Mouse (Mus musculus): ENCODE results near the gene Capza2. TPM values are rescaled to one million over a fixed set of nuclear protein-coding genes. Genes with fewer than 3 reads are reported as not detected.
A peak's percentile ranks its signal among the peaks of the same experiment; 100 is the strongest.

Capza2 gene
- polyA plus RNA-seq, 1 experiment from 2014 or later = 269 TPM

GRCm38 (mm10) chr6:17636764-17637170 lies 733 bp downstream of the Capza2 start:
- Histone ChIP-seq H3K4me1 (replicated peaks; ENCODE audit: control insufficient read depth, insufficient read depth, low read length) (peaks cover 11% of the 10 kb centered on the region), H3K9ac (replicated peaks; ENCODE audit: low read depth, low read length) (peak overlapping the region; percentile 88), H3K36me3 (ENCODE audit: control insufficient read depth, insufficient read depth) (no peaks in the 10 kb centered on the region), H3K27me3 (replicated peaks; ENCODE audit: control insufficient read depth, insufficient read depth, low read length) (no peaks in the 10 kb centered on the region), H3K9me3 (ENCODE audit: control insufficient read depth, low read length) (peaks cover 3% of the 10 kb centered on the region; the same call in 1 of the 2 replicates), H3K4me3 (replicated peaks; ENCODE audit: low read length) (peak overlapping the region; percentile 87), H3K27ac (ENCODE audit: low read length) (peak overlapping the region; percentile 95), H3K4me2 (ENCODE audit: low read length) (peak overlapping the region; percentile 57)
- ATAC-seq = peak; percentile 96
- WGBS = 0% methylated on average over 34 of the region's 45 CpGs

- under 1% methylated on average over 55 of the region's 62 CpGs for WGBS
- Histone ChIP-seq H3K4me2 (ENCODE audit: low read length) (peak overlapping the region; percentile 54), H3K9me3 (ENCODE audit: control insufficient read depth, low read length) (peaks cover 3% of the 10 kb centered on the region; the same call in 1 of the 2 replicates), H3K27ac (ENCODE audit: low read length) (peak overlapping the region; percentile 95), H3K27me3 (replicated peaks; ENCODE audit: control insufficient read depth, insufficient read depth, low read length) (no peaks in the 10 kb centered on the region), H3K4me3 (replicated peaks; ENCODE audit: low read length) (peak overlapping the region; percentile 87), H3K36me3 (ENCODE audit: control insufficient read depth, insufficient read depth) (no peaks in the 10 kb centered on the region), H3K9ac (replicated peaks; ENCODE audit: low read depth, low read length) (peak overlapping the region; percentile 88), H3K4me1 (replicated peaks; ENCODE audit: control insufficient read depth, insufficient read depth, low read length) (peaks cover 11% of the 10 kb centered on the region)
- peak; percentile 84 for ATAC-seq
Observed at GRCm38 (mm10) chr6:17637205-17638203, 1.5 kb downstream of the Capza2 start.

GRCm38 (mm10) chr6:17640031-17640430 lies 4.0 kb downstream of the Capza2 start:
- no peak for ATAC-seq
- WGBS = 91% methylated on average over 9 of the region's 9 CpGs
- H3K9ac ChIP-seq (replicated peaks; ENCODE audit: low read depth, low read length) = no peak overlapping the region
- peaks cover 11% of the 10 kb centered on the region for H3K4me1 ChIP-seq (replicated peaks; ENCODE audit: control insufficient read depth, insufficient read depth, low read length)
- H3K4me2 ChIP-seq (ENCODE audit: low read length) = no peak overlapping the region
- H3K27ac ChIP-seq (ENCODE audit: low read length) = no peak overlapping the region
- no peaks in the 10 kb centered on the region for H3K36me3 ChIP-seq (ENCODE audit: control insufficient read depth, insufficient read depth)
- H3K9me3 ChIP-seq (ENCODE audit: control insufficient read depth, low read length) = peaks cover 3% of the 10 kb centered on the region; the same call in 1 of the 2 replicates
- H3K27me3 ChIP-seq (replicated peaks; ENCODE audit: control insufficient read depth, insufficient read depth, low read length) = no peaks in the 10 kb centered on the region
- no peak overlapping the region for H3K4me3 ChIP-seq (replicated peaks; ENCODE audit: low read length)

GRCm38 (mm10) chr6:17642739-17643138 lies 6.7 kb downstream of the Capza2 start:
- peaks cover 11% of the 10 kb centered on the region for H3K4me1 ChIP-seq (replicated peaks; ENCODE audit: control insufficient read depth, insufficient read depth, low read length)
- H3K9me3 ChIP-seq (ENCODE audit: control insufficient read depth, low read length) = peaks cover 3% of the 10 kb centered on the region; the same call in 1 of the 2 replicates
- H3K4me2 ChIP-seq (ENCODE audit: low read length) = no peak overlapping the region
- no peak overlapping the region for H3K9ac ChIP-seq (replicated peaks; ENCODE audit: low read depth, low read length)
- H3K4me3 ChIP-seq (replicated peaks; ENCODE audit: low read length) = no peak overlapping the region
- no peaks in the 10 kb centered on the region for H3K36me3 ChIP-seq (ENCODE audit: control insufficient read depth, insufficient read depth)
- 75% methylated on average over 3 of the region's 3 CpGs for WGBS
- H3K27ac ChIP-seq (ENCODE audit: low read length) = no peak overlapping the region
- ATAC-seq = no peak
- no peaks in the 10 kb centered on the region for H3K27me3 ChIP-seq (replicated peaks; ENCODE audit: control insufficient read depth, insufficient read depth, low read length)

- Histone ChIP-seq H3K27ac (ENCODE audit: low read length) (no peak overlapping the region), H3K9ac (replicated peaks; ENCODE audit: low read depth, low read length) (no peak overlapping the region), H3K27me3 (replicated peaks; ENCODE audit: control insufficient read depth, insufficient read depth, low read length) (no peaks in the 10 kb centered on the region), H3K4me2 (ENCODE audit: low read length) (no peak overlapping the region), H3K36me3 (ENCODE audit: control insufficient read depth, insufficient read depth) (peaks cover 7% of the 10 kb centered on the region), H3K4me1 (replicated peaks; ENCODE audit: control insufficient read depth, insufficient read depth, low read length) (no peaks in the 10 kb centered on the region; the same call in 1 of the 2 replicates), H3K4me3 (replicated peaks; ENCODE audit: low read length) (no peak overlapping the region), H3K9me3 (ENCODE audit: control insufficient read depth, low read length) (no peaks in the 10 kb centered on the region)
- 67% methylated on average over 3 of the region's 3 CpGs for WGBS
- no peak for ATAC-seq
Observed at GRCm38 (mm10) chr6:17646107-17646506, 10.1 kb downstream of the Capza2 start.

- WGBS = 88% methylated on average over 2 of the region's 2 CpGs
- H3K36me3 ChIP-seq (ENCODE audit: control insufficient read depth, insufficient read depth) = peaks cover 10% of the 10 kb centered on the region
- ATAC-seq = no peak
Observed at GRCm38 (mm10) chr6:17652132-17652531, 16.1 kb downstream of the Capza2 start.

GRCm38 (mm10) chr6:17655080-17655479 lies 19.0 kb downstream of the Capza2 start:
- 98% methylated on average over 2 of the region's 2 CpGs for WGBS
- ATAC-seq = no peak

More at GRCm38 (mm10) chr6:17652132-17652531, 16.1 kb downstream of the Capza2 start:
- H3K27ac ChIP-seq (ENCODE audit: low read length) = no peak overlapping the region
- H3K4me2 ChIP-seq (ENCODE audit: low read length) = no peak overlapping the region
- H3K4me1 ChIP-seq (replicated peaks; ENCODE audit: control insufficient read depth, insufficient read depth, low read length) = no peaks in the 10 kb centered on the region
- no peak overlapping the region for H3K9ac ChIP-seq (replicated peaks; ENCODE audit: low read depth, low read length)
- H3K4me3 ChIP-seq (replicated peaks; ENCODE audit: low read length) = no peak overlapping the region
- no peaks in the 10 kb centered on the region for H3K9me3 ChIP-seq (ENCODE audit: control insufficient read depth, low read length)
- H3K27me3 ChIP-seq (replicated peaks; ENCODE audit: control insufficient read depth, insufficient read depth, low read length) = no peaks in the 10 kb centered on the region

GRCm38 (mm10) chr6:17657308-17657707 lies 21.3 kb downstream of the Capza2 start:
- ATAC-seq = peak; percentile 88
- no peak overlapping the region for H3K9ac ChIP-seq (replicated peaks; ENCODE audit: low read depth, low read length)
- WGBS = 58% methylated on average over 1 of the region's 1 CpGs
- no peak overlapping the region for H3K27ac ChIP-seq (ENCODE audit: low read length)
- H3K36me3 ChIP-seq (ENCODE audit: control insufficient read depth, insufficient read depth) = peaks cover 3% of the 10 kb centered on the region
- no peak overlapping the region for H3K4me3 ChIP-seq (replicated peaks; ENCODE audit: low read length)
- H3K9me3 ChIP-seq (ENCODE audit: control insufficient read depth, low read length) = no peaks in the 10 kb centered on the region
- H3K4me2 ChIP-seq (ENCODE audit: low read length) = no peak overlapping the region
- no peaks in the 10 kb centered on the region for H3K27me3 ChIP-seq (replicated peaks; ENCODE audit: control insufficient read depth, insufficient read depth, low read length)
- H3K4me1 ChIP-seq (replicated peaks; ENCODE audit: control insufficient read depth, insufficient read depth, low read length) = no peaks in the 10 kb centered on the region

More at GRCm38 (mm10) chr6:17655080-17655479, 19.0 kb downstream of the Capza2 start:
- Histone ChIP-seq H3K27me3 (replicated peaks; ENCODE audit: control insufficient read depth, insufficient read depth, low read length) (no peaks in the 10 kb centered on the region), H3K9ac (replicated peaks; ENCODE audit: low read depth, low read length) (no peak overlapping the region), H3K4me2 (ENCODE audit: low read length) (no peak overlapping the region), H3K9me3 (ENCODE audit: control insufficient read depth, low read length) (no peaks in the 10 kb centered on the region), H3K4me3 (replicated peaks; ENCODE audit: low read length) (no peak overlapping the region), H3K36me3 (ENCODE audit: control insufficient read depth, insufficient read depth) (peaks cover 6% of the 10 kb centered on the region), H3K4me1 (replicated peaks; ENCODE audit: control insufficient read depth, insufficient read depth, low read length) (no peaks in the 10 kb centered on the region), H3K27ac (ENCODE audit: low read length) (no peak overlapping the region)

GRCm38 (mm10) chr6:17665348-17665747 lies 29.3 kb downstream of the Capza2 start:
- Histone ChIP-seq H3K36me3 (ENCODE audit: control insufficient read depth, insufficient read depth) (peaks cover 21% of the 10 kb centered on the region), H3K9me3 (ENCODE audit: control insufficient read depth, low read length) (no peaks in the 10 kb centered on the region), H3K27me3 (replicated peaks; ENCODE audit: control insufficient read depth, insufficient read depth, low read length) (no peaks in the 10 kb centered on the region), H3K4me2 (ENCODE audit: low read length) (no peak overlapping the region), H3K27ac (ENCODE audit: low read length) (no peak overlapping the region), H3K9ac (replicated peaks; ENCODE audit: low read depth, low read length) (no peak overlapping the region), H3K4me3 (replicated peaks; ENCODE audit: low read length) (no peak overlapping the region), H3K4me1 (replicated peaks; ENCODE audit: control insufficient read depth, insufficient read depth, low read length) (no peaks in the 10 kb centered on the region)
- no peak for ATAC-seq
- WGBS = 79% methylated on average over 7 of the region's 7 CpGs
